Mouse (Mus musculus) stomach, embryonic 16.5 days (tissue): ENCODE measurements around the gene Zc3h7a. TPM values are rescaled to one million over a fixed set of nuclear protein-coding genes. Genes with fewer than 3 reads are reported as not detected.

Experiments
- ATAC-seq: fragments of 200-750 bp; cut with Nextera tagmentation; 2 replicates; pipeline ENCODE4 v1.8.0; 2017; ENCODE audit warnings: moderate number of reproducible peaks, moderate TSS enrichment; ENCODE audit not compliant: insufficient read depth, low FRiP score
- H3K27ac ChIP-seq: fragments of 300-500 bp; sonication (generic); 2 replicates; pipeline ENCODE4 v1.5.1; 2014; ENCODE audit warnings: low read length
- H3K27me3 ChIP-seq: fragments of 300-500 bp; sonication (generic); 2 replicates; pipeline ENCODE4 v1.6.1; 2014; ENCODE audit warnings: low read length, control low read depth, mixed read lengths; ENCODE audit not compliant: control insufficient read depth, insufficient read depth
- H3K36me3 ChIP-seq: fragments of 300-500 bp; sonication (generic); 2 replicates; pipeline ENCODE4 v1.6.1; 2014; ENCODE audit warnings: low read length; ENCODE audit not compliant: control insufficient read depth, insufficient read depth
- H3K4me1 ChIP-seq: fragments of 300-500 bp; sonication (generic); 2 replicates; pipeline ENCODE4 v1.6.1; 2014; ENCODE audit warnings: low read length, control low read depth, mixed read lengths; ENCODE audit not compliant: control insufficient read depth, insufficient read depth
- H3K4me2 ChIP-seq: fragments of 300-500 bp; sonication (generic); 2 replicates; pipeline ENCODE4 v1.6.1; 2014; ENCODE audit warnings: low read depth, low read length, mixed read lengths
- H3K4me3 ChIP-seq: fragments of 300-500 bp; sonication (generic); replicated peaks from 2 replicates; pipeline ENCODE4 v1.5.1; 2014; ENCODE audit warnings: mild to moderate bottlenecking, low read length
- H3K9ac ChIP-seq: fragments of 300-500 bp; sonication (generic); 2 replicates; pipeline ENCODE4 v1.6.1; 2014; ENCODE audit warnings: low read length
- H3K9me3 ChIP-seq: fragments of 300-500 bp; sonication (generic); replicated peaks from 2 replicates; pipeline ENCODE4 v1.6.1; 2016; ENCODE audit warnings: low read length, control low read depth; ENCODE audit not compliant: control insufficient read depth
- WGBS: fragments of 180-500 bp; shearing (Covaris S2); extraction: QIAGEN DNeasy Blood & Tissue Kit; methylation state at CpG from one replicate; pipeline ENCODE4 v1.1.7; 2014; 5-methylcytosine and 5-hydroxymethylcytosine counted together
- polyA plus RNA-seq: library from polyadenylated mRNA; unstranded; fragments of >200 nt; fragmentation: Nextera tagmentation; extraction: Ambion mirVana; gene quantifications from 2 replicates; pipeline ENCODE4 v1.2.1, GENCODE M21; 2015

Gene Zc3h7a
- 111 and 117 TPM in 2 replicates for polyA plus RNA-seq

DNA sequence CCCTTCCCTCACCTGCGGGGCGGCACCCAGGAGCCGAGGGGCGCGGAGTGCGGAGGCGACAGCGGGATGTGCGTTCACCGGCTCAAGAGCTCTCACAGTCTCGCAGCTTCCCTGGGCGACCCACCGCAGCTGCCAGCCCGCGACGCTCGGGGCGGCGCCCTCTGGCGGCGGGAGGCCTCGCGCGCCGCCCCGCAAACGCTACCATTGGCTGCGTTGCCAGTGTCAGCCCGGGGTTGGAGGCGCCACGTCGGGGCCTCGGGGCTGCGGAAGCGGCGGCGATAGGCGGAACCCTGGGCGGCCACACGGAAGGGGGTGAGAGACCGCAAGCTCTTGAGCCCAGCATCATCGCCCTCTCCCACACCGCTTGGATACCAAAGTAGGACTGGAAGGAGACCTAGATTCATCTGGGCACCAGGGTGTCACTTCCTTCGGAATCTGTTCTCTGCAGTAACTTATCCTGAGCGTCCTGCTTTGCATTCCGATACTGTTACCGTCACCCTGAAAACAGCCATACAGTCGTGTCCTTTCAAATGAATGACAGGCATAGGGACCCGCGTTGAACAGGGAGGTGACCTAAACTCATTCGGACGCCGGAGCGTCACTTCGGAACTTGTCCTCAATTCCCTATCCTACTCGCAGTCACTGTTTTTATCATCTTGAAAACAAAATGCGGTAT lies at the start of gene Zc3h7a:
TSS of gene Zc3h7a (minus strand) at position 186 of the 676 bp plus-strand sequence.
- Histone ChIP-seq H3K4me1 (peaks cover 20% of the 10 kb centered on the region), H3K27ac (peak within 1 kb of the TSS; percentile 94), H3K9ac (peak within 1 kb of the TSS; percentile 96), H3K4me3 (peak within 1 kb of the TSS; percentile 96), H3K9me3 (peaks cover 3% of the 10 kb centered on the region; the same call in 1 of the 2 replicates), H3K36me3 (no peaks in the 10 kb centered on the region), H3K27me3 (no peaks in the 10 kb centered on the region), H3K4me2 (peak within 1 kb of the TSS; percentile 86)
- WGBS: under 1% methylated on average over 57 of the region's 57 CpGs
- peak; percentile 96 for ATAC-seq

DNA sequence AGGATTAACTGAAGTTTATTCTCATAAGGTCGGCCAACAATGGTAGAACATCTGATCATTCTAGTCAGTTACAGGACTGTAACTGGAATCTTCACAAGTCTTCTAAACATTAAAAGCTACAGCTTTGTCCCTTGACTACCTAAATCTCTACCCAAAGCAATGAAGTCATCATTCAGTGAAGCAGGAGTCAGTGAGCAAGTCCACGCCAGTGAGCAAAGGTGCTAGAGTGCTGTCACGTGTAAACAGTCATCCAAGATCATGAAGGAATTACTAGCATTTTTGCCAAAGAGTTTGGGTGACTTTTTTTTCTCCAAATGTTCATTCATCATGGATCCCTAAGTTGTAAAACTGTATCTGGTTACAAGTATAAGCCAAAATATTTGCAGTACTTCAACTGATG lies 41.6 kb upstream of the Zc3h7a start:
- no peak for ATAC-seq
- Histone ChIP-seq H3K4me1 (no peaks in the 10 kb centered on the region), H3K9ac (no peak overlapping the region), H3K4me3 (no peak overlapping the region), H3K27me3 (no peaks in the 10 kb centered on the region), H3K27ac (no peak overlapping the region), H3K9me3 (no peaks in the 10 kb centered on the region), H3K4me2 (no peak overlapping the region), H3K36me3 (peaks cover 9% of the 10 kb centered on the region)
- 88% methylated on average over 3 of the region's 3 CpGs for WGBS

DNA sequence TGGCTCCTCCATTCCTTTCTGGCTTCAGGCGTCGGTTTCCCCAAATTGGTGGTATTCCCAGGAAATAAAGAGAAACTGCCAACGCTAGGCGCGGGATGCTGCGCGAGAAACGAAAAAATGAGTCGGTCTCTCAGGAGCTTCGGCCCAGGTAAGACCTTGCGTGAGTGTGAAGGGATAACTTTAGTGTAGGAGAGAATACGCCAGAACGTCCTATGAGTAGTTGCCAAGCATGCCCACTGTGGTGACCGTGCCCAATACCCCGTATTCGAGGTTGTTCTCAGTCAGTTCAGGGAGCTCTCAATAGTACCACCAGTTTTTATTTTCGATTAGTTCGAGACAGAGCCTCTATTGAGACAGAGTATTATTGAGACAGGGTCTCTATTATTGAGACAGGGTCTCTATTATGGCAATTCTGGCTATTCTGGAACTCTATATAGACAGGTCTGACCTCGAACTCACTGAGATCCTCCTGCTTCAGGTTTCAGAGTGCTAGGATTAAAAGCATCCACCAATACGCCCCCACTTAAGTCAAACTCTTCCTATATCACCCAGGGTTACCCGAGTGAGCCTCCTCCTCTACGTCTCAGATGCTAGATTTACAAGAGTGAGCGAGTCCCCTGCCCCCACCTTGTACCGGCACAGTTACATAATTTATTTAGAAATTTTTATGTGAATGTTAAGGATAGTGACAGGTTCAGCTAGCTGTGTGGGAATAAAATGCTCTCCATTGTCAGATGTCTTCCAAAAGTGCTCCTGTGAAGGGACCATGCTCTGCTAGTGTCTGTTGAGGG lies 27.6 kb upstream of the Zc3h7a start:
- Histone ChIP-seq H3K9ac (peak overlapping the region; percentile 91), H3K4me1 (peaks cover 11% of the 10 kb centered on the region), H3K27ac (0 out of 2 replicates have a peak overlapping the region, but pooled peaks have one; percentile 13), H3K9me3 (no peaks in the 10 kb centered on the region), H3K4me3 (peak overlapping the region; percentile 85), H3K27me3 (no peaks in the 10 kb centered on the region), H3K4me2 (peak overlapping the region; percentile 86), H3K36me3 (no peaks in the 10 kb centered on the region; the same call in 1 of the 2 replicates)
- 0 out of 2 replicates have a peak, but pooled peaks have one; percentile 23 for ATAC-seq
- 3% methylated on average over 24 of the region's 24 CpGs for WGBS

DNA sequence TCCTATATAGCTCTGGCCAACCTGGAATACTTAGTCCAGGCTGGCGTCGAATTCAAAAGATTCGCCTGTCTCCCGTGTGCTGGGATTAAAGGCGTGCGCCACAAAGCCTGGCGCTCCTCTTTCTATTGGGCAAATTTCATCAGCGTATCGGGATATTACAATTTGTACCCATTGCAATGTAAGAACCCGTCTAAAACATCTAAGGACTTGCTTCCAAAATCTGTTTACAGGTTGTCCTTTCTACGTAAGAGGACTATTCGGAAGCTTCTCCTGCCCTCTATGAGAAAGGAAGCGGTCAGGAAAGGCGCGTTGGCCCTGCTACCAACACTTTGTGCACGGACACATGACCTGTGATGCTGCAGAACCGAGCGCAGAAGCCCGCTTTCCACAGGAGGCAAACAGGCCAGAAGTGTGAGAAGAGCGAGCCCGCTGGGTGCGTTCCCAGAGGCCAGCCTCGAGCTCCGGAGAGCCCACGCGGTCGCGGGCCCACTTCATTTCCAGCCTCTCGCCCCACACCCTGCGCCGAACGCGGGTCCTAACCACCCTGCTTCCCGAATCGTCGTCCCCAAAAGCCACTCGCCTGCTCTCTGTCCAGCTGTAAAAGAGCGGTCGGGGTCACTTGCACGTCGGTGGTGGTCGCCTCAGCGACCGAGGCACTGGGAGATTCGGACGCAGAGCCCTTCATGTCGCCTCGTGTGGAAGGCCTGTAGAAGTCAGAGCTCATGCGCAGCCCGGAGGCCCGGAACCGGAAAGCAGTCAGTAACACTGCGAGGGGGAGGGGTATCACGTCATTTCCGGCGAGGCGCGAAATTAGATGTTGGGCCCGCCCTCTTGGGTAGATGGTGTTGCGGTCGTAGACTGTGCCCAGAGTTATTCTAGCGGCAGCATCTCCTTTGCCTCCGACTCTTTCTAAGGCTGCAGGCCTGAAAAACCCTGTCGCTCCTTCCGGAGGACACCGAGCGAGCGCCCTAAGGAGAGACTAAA lies 26.7 kb upstream of the Zc3h7a start, which contains the start of gene Rsl1d1:
TSS of gene Rsl1d1 (minus strand) at position 761 of the 984 bp plus-strand sequence.
- peak; percentile 99 for ATAC-seq
- H3K4me2 ChIP-seq: peak within 1 kb of the TSS; percentile 94
- H3K36me3 ChIP-seq: peaks cover 4% of the 10 kb centered on the region
- WGBS: under 1% methylated on average over 68 of the region's 68 CpGs
- H3K9me3 ChIP-seq: no peaks in the 10 kb centered on the region
- H3K27me3 ChIP-seq: no peaks in the 10 kb centered on the region
- peak within 1 kb of the TSS; percentile 91 for H3K9ac ChIP-seq
- H3K27ac ChIP-seq: peak within 1 kb of the TSS; percentile 80
- peaks cover 11% of the 10 kb centered on the region for H3K4me1 ChIP-seq
- H3K4me3 ChIP-seq: peak within 1 kb of the TSS; percentile 85

DNA sequence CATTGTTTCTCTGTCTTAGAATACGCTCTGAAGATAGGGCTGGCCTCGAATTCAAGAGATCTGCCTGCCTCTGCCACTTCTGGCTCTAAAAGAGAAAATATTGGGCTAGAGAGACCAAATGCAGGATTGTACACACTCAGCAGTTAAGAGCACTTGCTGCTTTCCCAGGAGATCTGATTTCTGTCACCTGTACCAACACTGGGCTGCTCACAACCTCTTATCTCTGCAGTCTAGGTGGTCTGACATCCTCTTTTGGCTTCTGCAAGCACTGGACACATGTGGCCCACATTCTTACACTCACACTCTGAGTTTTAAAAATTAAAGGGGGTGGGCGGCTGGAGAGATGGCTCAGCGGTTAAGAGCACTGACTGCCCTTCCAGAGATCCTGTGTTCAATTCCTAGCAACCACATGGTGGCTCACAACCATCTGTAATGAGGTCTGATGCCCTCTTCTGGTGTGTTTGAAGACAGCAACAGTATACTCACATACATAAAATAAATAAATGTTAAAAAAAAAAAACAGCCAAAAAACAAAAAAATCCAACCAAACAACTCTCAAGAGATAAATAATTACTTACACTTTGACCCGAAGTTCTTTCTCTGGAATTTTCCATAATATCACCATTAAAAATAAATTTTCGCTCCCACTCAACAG lies 25.7 kb upstream of the Zc3h7a start:
- H3K4me3 ChIP-seq: peak overlapping the region; percentile 85
- no peaks in the 10 kb centered on the region for H3K9me3 ChIP-seq
- no peak for ATAC-seq
- peaks cover 11% of the 10 kb centered on the region for H3K4me1 ChIP-seq
- no peaks in the 10 kb centered on the region for H3K27me3 ChIP-seq
- H3K9ac ChIP-seq: no peak overlapping the region
- peaks cover 5% of the 10 kb centered on the region for H3K36me3 ChIP-seq
- WGBS: 66% methylated on average over 6 of the region's 6 CpGs
- H3K4me2 ChIP-seq: peak overlapping the region; percentile 94
- no peak overlapping the region for H3K27ac ChIP-seq

DNA sequence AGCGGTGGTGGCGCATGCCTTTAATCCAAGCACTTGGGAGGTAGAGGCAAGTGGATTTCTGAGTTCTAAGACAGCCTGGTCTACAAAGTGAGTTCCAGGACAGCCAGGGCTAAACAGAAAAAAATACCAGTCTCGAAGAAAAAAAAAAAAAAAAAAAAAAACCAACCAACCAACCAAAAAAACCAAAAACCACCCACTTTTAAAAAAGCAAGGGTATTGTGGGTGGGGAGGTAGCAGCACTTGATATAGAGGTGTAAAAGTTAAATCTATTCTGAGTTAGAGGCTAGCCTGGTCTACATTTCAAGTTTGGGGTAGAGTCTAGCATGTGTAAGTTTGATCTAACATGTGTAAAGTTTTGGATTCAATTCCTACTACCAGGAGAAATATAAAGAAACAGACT lies 24.1 kb upstream of the Zc3h7a start:
- ATAC-seq: no peak
- Histone ChIP-seq H3K27me3 (no peaks in the 10 kb centered on the region), H3K4me1 (peaks cover 11% of the 10 kb centered on the region), H3K27ac (no peak overlapping the region), H3K9me3 (no peaks in the 10 kb centered on the region), H3K4me3 (no peak overlapping the region), H3K36me3 (peaks cover 13% of the 10 kb centered on the region), H3K9ac (no peak overlapping the region), H3K4me2 (no peak overlapping the region)
- whole genome bisulfite sequencing: 88% methylated on average over 3 of the region's 3 CpGs

DNA sequence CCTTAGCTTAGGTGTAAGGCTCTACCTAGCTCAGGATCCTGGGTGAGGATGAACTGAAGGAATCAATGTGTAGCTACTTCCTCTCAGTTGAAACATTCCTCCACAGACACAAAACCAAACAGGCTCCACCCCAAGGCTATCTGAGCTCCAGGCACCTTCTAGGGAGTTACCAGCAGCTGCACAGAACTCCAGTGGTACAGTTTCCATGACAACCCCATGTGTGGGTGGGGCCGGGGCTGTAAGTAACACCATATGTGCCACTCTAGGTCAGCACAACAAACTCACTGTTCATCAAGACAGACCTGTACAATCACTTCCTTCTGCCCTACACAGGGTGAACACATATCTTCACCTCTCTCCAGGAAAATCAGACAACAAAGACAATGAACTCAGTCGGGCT lies 22.3 kb upstream of the Zc3h7a start:
- Histone ChIP-seq H3K4me2 (no peak overlapping the region), H3K27me3 (no peaks in the 10 kb centered on the region), H3K36me3 (peaks cover 22% of the 10 kb centered on the region), H3K9ac (no peak overlapping the region), H3K9me3 (no peaks in the 10 kb centered on the region), H3K4me3 (no peak overlapping the region), H3K27ac (no peak overlapping the region), H3K4me1 (no peaks in the 10 kb centered on the region)
- ATAC-seq: no peak
- WGBS: 78% methylated on average over 2 of the region's 2 CpGs

DNA sequence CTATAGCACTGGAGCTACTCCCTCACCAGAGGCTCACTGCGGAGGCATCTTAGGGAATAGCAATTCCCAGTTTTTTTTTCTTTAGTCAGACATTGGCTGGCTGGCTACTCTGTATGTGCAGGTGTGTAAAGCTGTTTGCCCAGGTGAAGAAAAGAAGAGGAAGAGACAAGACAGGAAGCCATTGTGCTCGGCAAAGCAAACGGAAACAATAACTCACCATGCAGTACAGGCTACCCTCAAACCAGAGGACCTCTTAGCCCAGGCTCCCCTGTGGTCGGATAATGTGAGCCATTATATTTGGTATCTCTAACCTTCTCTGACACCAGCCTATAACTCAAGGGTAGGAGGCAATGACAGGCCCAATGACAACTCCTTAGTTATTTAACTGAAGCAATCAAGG lies 20.9 kb upstream of the Zc3h7a start:
- Histone ChIP-seq H3K4me3 (no peak overlapping the region), H3K9me3 (no peaks in the 10 kb centered on the region), H3K27me3 (no peaks in the 10 kb centered on the region), H3K27ac (no peak overlapping the region), H3K4me1 (no peaks in the 10 kb centered on the region), H3K4me2 (no peak overlapping the region), H3K9ac (no peak overlapping the region), H3K36me3 (peaks cover 27% of the 10 kb centered on the region)
- no peak for ATAC-seq
- WGBS: 85% methylated on average over 4 of the region's 4 CpGs
